Mouse (Mus musculus) liver, embryonic 13.5 days (tissue): ENCODE measurements around the gene Vash1. TPM values are rescaled to one million over a fixed set of nuclear protein-coding genes. Genes with fewer than 3 reads are reported as not detected.
A peak's percentile ranks its signal among the peaks of the same experiment; 100 is the strongest.

Experiments used
- ATAC-seq: fragments of 200-750 bp; cut with Nextera tagmentation; 2 replicates; pipeline ENCODE4 v1.8.0; 2017; ENCODE audit warnings: low read depth, mild to moderate bottlenecking, moderate number of reproducible peaks, moderate library complexity
- DNase-seq: peaks from one replicate; pipeline ENCODE4 v3.0.0; 2022
- H3K27ac ChIP-seq: fragments of 300-500 bp; sonication (generic); 2 replicates; pipeline ENCODE4 v1.5.1; 2015; ENCODE audit warnings: moderate library complexity, mild to moderate bottlenecking, inconsistent platforms
- H3K27me3 ChIP-seq: fragments of 300-500 bp; sonication (generic); 2 replicates; pipeline ENCODE4 v1.6.1; 2015; ENCODE audit warnings: mild to moderate bottlenecking, inconsistent platforms
- H3K36me3 ChIP-seq: fragments of 300-500 bp; sonication (generic); 2 replicates; pipeline ENCODE4 v1.6.1; 2015; ENCODE audit warnings: mild to moderate bottlenecking, inconsistent platforms
- H3K4me1 ChIP-seq: fragments of 300-500 bp; sonication (generic); replicated peaks from 2 replicates; pipeline ENCODE4 v1.6.1; 2015; ENCODE audit warnings: inconsistent platforms
- H3K4me2 ChIP-seq: fragments of 300-500 bp; sonication (generic); 2 replicates; pipeline ENCODE4 v1.6.1; 2015; ENCODE audit warnings: inconsistent platforms, mild to moderate bottlenecking, moderate library complexity
- H3K4me3 ChIP-seq: fragments of 300-500 bp; sonication (generic); replicated peaks from 2 replicates; pipeline ENCODE4 v1.5.1; 2015; ENCODE audit warnings: mild to moderate bottlenecking, inconsistent platforms
- H3K9ac ChIP-seq: fragments of 300-500 bp; sonication (generic); 2 replicates; pipeline ENCODE4 v1.6.1; 2015; ENCODE audit warnings: mild to moderate bottlenecking, inconsistent platforms
- H3K9me3 ChIP-seq: fragments of 300-500 bp; sonication (generic); replicated peaks from 2 replicates; pipeline ENCODE4 v1.6.1; 2016; ENCODE audit warnings: inconsistent platforms
- WGBS: fragments of 180-500 bp; shearing (Covaris S2); methylation state at CpG from one replicate; pipeline ENCODE4 v1.1.7; 2015; ENCODE audit not compliant: insufficient replicate concordance; 5-methylcytosine and 5-hydroxymethylcytosine counted together
- polyA plus RNA-seq: library from polyadenylated mRNA; unstranded; fragments of >200 nt; fragmentation: Nextera tagmentation; extraction: Ambion mirVana; gene quantifications from 2 replicates; pipeline ENCODE4 v1.2.1, GENCODE M21; 2015

The Vash1 gene
- polyA plus RNA-seq, 1 experiment from 2014 or later = 1.0 TPM

- no peaks in the 10 kb centered on the region for H3K9me3 ChIP-seq
- H3K36me3 ChIP-seq = no peaks in the 10 kb centered on the region
- 79% methylated on average over 9 of the region's 9 CpGs for WGBS
- H3K4me1 ChIP-seq = peaks cover 53% of the 10 kb centered on the region
- ATAC-seq (no peak), DNase-seq (no peak)
- no peak overlapping the region for H3K4me3 ChIP-seq
- peaks cover 7% of the 10 kb centered on the region for H3K27me3 ChIP-seq
- no peak overlapping the region for H3K27ac ChIP-seq
- H3K4me2 ChIP-seq = no peak overlapping the region
- no peak overlapping the region for H3K9ac ChIP-seq
These were observed 6.8 kb downstream of the Vash1 start for GRCm38 (mm10) chr12:86685275-86685674.

- WGBS = 19% methylated on average over 12 of the region's 13 CpGs
These were observed 8.2 kb downstream of the Vash1 start for GRCm38 (mm10) chr12:86686551-86687330.

GRCm38 (mm10) chr12:86687445-86687955 lies 9.0 kb downstream of the Vash1 start:
- Histone ChIP-seq H3K27me3 (no peaks in the 10 kb centered on the region), H3K4me1 (peaks cover 55% of the 10 kb centered on the region), H3K9ac (no peak overlapping the region), H3K27ac (peak overlapping the region; percentile 45; the same call in 1 of the 2 replicates), H3K4me2 (no peak overlapping the region), H3K9me3 (no peaks in the 10 kb centered on the region), H3K4me3 (no peak overlapping the region), H3K36me3 (no peaks in the 10 kb centered on the region)
- ATAC-seq = no peak
- no peak for DNase-seq
- WGBS = 28% methylated on average over 4 of the region's 4 CpGs

More at GRCm38 (mm10) chr12:86686551-86687330, 8.2 kb downstream of the Vash1 start:
- Histone ChIP-seq H3K36me3 (no peaks in the 10 kb centered on the region), H3K27ac (peak overlapping the region; percentile 51; the same call in 1 of the 2 replicates), H3K9me3 (no peaks in the 10 kb centered on the region), H3K9ac (no peak overlapping the region), H3K4me3 (no peak overlapping the region), H3K4me2 (peak overlapping the region; percentile 14; the same call in 1 of the 2 replicates), H3K4me1 (peaks cover 49% of the 10 kb centered on the region), H3K27me3 (no peaks in the 10 kb centered on the region)
- DNase-seq (no peak), ATAC-seq (peak; percentile 50; the same call in 1 of the 2 replicates)

GRCm38 (mm10) chr12:86687971-86688573 lies 9.6 kb downstream of the Vash1 start:
- Histone ChIP-seq H3K4me2 (no peak overlapping the region), H3K4me1 (peaks cover 49% of the 10 kb centered on the region), H3K9ac (no peak overlapping the region), H3K27me3 (no peaks in the 10 kb centered on the region), H3K4me3 (no peak overlapping the region), H3K9me3 (no peaks in the 10 kb centered on the region), H3K27ac (peak overlapping the region; percentile 45; the same call in 1 of the 2 replicates), H3K36me3 (no peaks in the 10 kb centered on the region)
- 60% methylated on average over 4 of the region's 4 CpGs for WGBS
- DNase-seq = no peak
- peak; percentile 35; the same call in 1 of the 2 replicates for ATAC-seq

- WGBS = 87% methylated on average over 27 of the region's 27 CpGs
- ATAC-seq (no peak), DNase-seq (no peak)
- Histone ChIP-seq H3K27ac (no peak overlapping the region), H3K4me2 (no peak overlapping the region), H3K9me3 (no peaks in the 10 kb centered on the region), H3K9ac (no peak overlapping the region), H3K4me1 (peaks cover 43% of the 10 kb centered on the region), H3K4me3 (no peak overlapping the region), H3K36me3 (no peaks in the 10 kb centered on the region), H3K27me3 (no peaks in the 10 kb centered on the region)
These were observed 10.4 kb downstream of the Vash1 start for GRCm38 (mm10) chr12:86688917-86689316.

- 29% methylated on average over 12 of the region's 12 CpGs for WGBS
- Histone ChIP-seq H3K4me1 (peaks cover 35% of the 10 kb centered on the region), H3K36me3 (no peaks in the 10 kb centered on the region), H3K27ac (peak overlapping the region; percentile 39), H3K27me3 (no peaks in the 10 kb centered on the region), H3K4me3 (no peak overlapping the region), H3K9ac (no peak overlapping the region), H3K9me3 (no peaks in the 10 kb centered on the region), H3K4me2 (no peak overlapping the region)
- DNase-seq (no peak), ATAC-seq (no peak)
These were observed 12.4 kb downstream of the Vash1 start for GRCm38 (mm10) chr12:86690700-86691485.

GRCm38 (mm10) chr12:86692471-86693356 lies 14.2 kb downstream of the Vash1 start:
- 42% methylated on average over 5 of the region's 5 CpGs for WGBS
- H3K36me3 ChIP-seq = no peaks in the 10 kb centered on the region
- no peak overlapping the region for H3K9ac ChIP-seq
- H3K27me3 ChIP-seq = no peaks in the 10 kb centered on the region
- no peaks in the 10 kb centered on the region for H3K9me3 ChIP-seq
- ATAC-seq = no peak
- peaks cover 22% of the 10 kb centered on the region for H3K4me1 ChIP-seq
- H3K27ac ChIP-seq = no peak overlapping the region
- no peak overlapping the region for H3K4me2 ChIP-seq
- no peak for DNase-seq
- no peak overlapping the region for H3K4me3 ChIP-seq

GRCm38 (mm10) chr12:86693389-86693788 lies 14.9 kb downstream of the Vash1 start:
- H3K27ac ChIP-seq = no peak overlapping the region
- DNase-seq (no peak), ATAC-seq (no peak)
- H3K4me2 ChIP-seq = no peak overlapping the region
- peaks cover 16% of the 10 kb centered on the region for H3K4me1 ChIP-seq
- no peaks in the 10 kb centered on the region for H3K27me3 ChIP-seq
- H3K4me3 ChIP-seq = no peak overlapping the region
- H3K9ac ChIP-seq = no peak overlapping the region
- no peaks in the 10 kb centered on the region for H3K9me3 ChIP-seq
- no peaks in the 10 kb centered on the region for H3K36me3 ChIP-seq

- Histone ChIP-seq H3K4me3 (no peak overlapping the region), H3K27ac (no peak overlapping the region), H3K27me3 (no peaks in the 10 kb centered on the region), H3K36me3 (no peaks in the 10 kb centered on the region), H3K4me2 (no peak overlapping the region), H3K4me1 (peaks cover 14% of the 10 kb centered on the region), H3K9ac (no peak overlapping the region), H3K9me3 (no peaks in the 10 kb centered on the region)
- 65% methylated on average over 1 of the region's 1 CpGs for WGBS
- no peak for ATAC-seq
- DNase-seq = no peak
These were observed 15.9 kb downstream of the Vash1 start for GRCm38 (mm10) chr12:86694441-86694840.

- Histone ChIP-seq H3K4me3 (no peak overlapping the region), H3K27ac (no peak overlapping the region), H3K4me2 (no peak overlapping the region), H3K36me3 (no peaks in the 10 kb centered on the region), H3K9ac (no peak overlapping the region), H3K4me1 (no peaks in the 10 kb centered on the region), H3K27me3 (no peaks in the 10 kb centered on the region), H3K9me3 (no peaks in the 10 kb centered on the region)
- whole genome bisulfite sequencing = 61% methylated on average over 2 of the region's 2 CpGs
- ATAC-seq (no peak), DNase-seq (no peak)
These were observed 19.5 kb downstream of the Vash1 start for GRCm38 (mm10) chr12:86697996-86698395.
